Mouse (Mus musculus) forebrain, embryonic 16.5 days (tissue): Measurements from ENCODE around the gene Acrbp. TPM values are rescaled to one million over a fixed set of nuclear protein-coding genes. Genes with fewer than 3 reads are reported as not detected.

ENCODE experiments used
- ATAC-seq: fragments of 200-750 bp; cut with Nextera tagmentation; 2 replicates; pipeline ENCODE4 v1.8.0; 2017; ENCODE audit warnings: mild to moderate bottlenecking, moderate library complexity
- H3K27ac ChIP-seq: fragments of 300-500 bp; sonication (generic); 2 replicates; pipeline ENCODE4 v1.5.1; 2014; ENCODE audit warnings: low read length, control low read depth
- H3K27me3 ChIP-seq: fragments of 300-500 bp; sonication (generic); replicated peaks from 2 replicates; pipeline ENCODE4 v1.6.1; 2014; ENCODE audit warnings: low read length; ENCODE audit not compliant: control insufficient read depth, insufficient read depth
- H3K36me3 ChIP-seq: fragments of 300-500 bp; sonication (generic); 2 replicates; pipeline ENCODE4 v1.6.1; 2014; ENCODE audit not compliant: control insufficient read depth, insufficient read depth
- H3K4me1 ChIP-seq: fragments of 300-500 bp; sonication (generic); replicated peaks from 2 replicates; pipeline ENCODE4 v1.6.1; 2014; ENCODE audit warnings: low read length; ENCODE audit not compliant: control insufficient read depth, insufficient read depth
- H3K4me2 ChIP-seq: fragments of 300-500 bp; sonication (generic); 2 replicates; pipeline ENCODE4 v1.6.1; 2014; ENCODE audit warnings: mild to moderate bottlenecking, low read length, control low read depth
- H3K4me3 ChIP-seq: fragments of 300-500 bp; sonication (generic); replicated peaks from 2 replicates; pipeline ENCODE4 v1.5.1; 2014; ENCODE audit warnings: mild to moderate bottlenecking, low read length, control low read depth
- H3K9ac ChIP-seq: fragments of 300-500 bp; sonication (generic); replicated peaks from 2 replicates; pipeline ENCODE4 v1.6.1; 2014; ENCODE audit warnings: low read depth, low read length, control low read depth
- H3K9me3 ChIP-seq: fragments of 300-500 bp; sonication (generic); 2 replicates; pipeline ENCODE4 v1.6.1; 2016; ENCODE audit warnings: low read length; ENCODE audit not compliant: control insufficient read depth
- WGBS: fragments of 180-500 bp; shearing (Covaris S2); extraction: QIAGEN DNeasy Blood & Tissue Kit; methylation state at CpG from one replicate; pipeline ENCODE4 v1.1.7; 2014; 5-methylcytosine and 5-hydroxymethylcytosine counted together
- polyA plus RNA-seq: library from polyadenylated mRNA; unstranded; fragments of >200 nt; fragmentation: Nextera tagmentation; extraction: Ambion mirVana; gene quantifications from 2 replicates; pipeline ENCODE4 v1.2.1, GENCODE M21; 2015

Acrbp gene
- polyA plus RNA-seq, 1 experiment from 2014 or later, result 31.6 TPM

DNA sequence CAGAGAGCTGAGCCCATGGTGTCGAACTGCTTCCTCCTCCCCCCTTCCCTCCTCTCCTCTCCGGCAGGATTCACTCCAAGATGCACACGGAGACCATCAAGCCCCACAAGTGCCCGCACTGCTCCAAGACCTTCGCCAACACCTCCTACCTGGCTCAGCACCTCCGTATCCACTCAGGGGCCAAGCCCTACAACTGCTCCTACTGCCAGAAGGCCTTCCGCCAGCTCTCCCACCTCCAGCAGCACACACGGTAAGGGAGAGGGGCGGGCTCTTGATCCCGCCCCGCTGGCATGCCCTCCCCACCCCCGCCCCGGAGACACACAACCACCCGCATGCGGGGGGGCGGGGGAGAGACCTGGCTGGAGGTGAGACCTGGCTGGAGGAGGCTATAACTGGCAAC is 17.9 kb upstream of the Acrbp start:
- no peak overlapping the region for H3K4me3 ChIP-seq

GRCm38 (mm10) chr6:125038666-125039065 is 10.8 kb upstream of the Acrbp start:
- peaks cover 13% of the 10 kb centered on the region for H3K36me3 ChIP-seq
- H3K4me2 ChIP-seq, result peak overlapping the region; percentile 51
- no peak for ATAC-seq
- H3K4me3 ChIP-seq, result no peak overlapping the region; the same call in 1 of the 2 replicates
- H3K4me1 ChIP-seq, result peaks cover 11% of the 10 kb centered on the region
- H3K27ac ChIP-seq, result no peak overlapping the region
- no peak overlapping the region for H3K9ac ChIP-seq
- H3K9me3 ChIP-seq, result no peaks in the 10 kb centered on the region
- H3K27me3 ChIP-seq, result no peaks in the 10 kb centered on the region
- 94% methylated on average over 4 of the region's 4 CpGs for WGBS

More for the DNA sequence above, 17.9 kb upstream of the Acrbp start:
- H3K27me3 ChIP-seq, result no peaks in the 10 kb centered on the region
- peaks cover 36% of the 10 kb centered on the region for H3K36me3 ChIP-seq
- H3K9ac ChIP-seq, result no peak overlapping the region
- no peak overlapping the region for H3K27ac ChIP-seq
- H3K4me2 ChIP-seq, result no peak overlapping the region
- 91% methylated on average over 16 of the region's 16 CpGs for WGBS
- no peaks in the 10 kb centered on the region for H3K9me3 ChIP-seq
- no peak for ATAC-seq
- H3K4me1 ChIP-seq, result no peaks in the 10 kb centered on the region

DNA sequence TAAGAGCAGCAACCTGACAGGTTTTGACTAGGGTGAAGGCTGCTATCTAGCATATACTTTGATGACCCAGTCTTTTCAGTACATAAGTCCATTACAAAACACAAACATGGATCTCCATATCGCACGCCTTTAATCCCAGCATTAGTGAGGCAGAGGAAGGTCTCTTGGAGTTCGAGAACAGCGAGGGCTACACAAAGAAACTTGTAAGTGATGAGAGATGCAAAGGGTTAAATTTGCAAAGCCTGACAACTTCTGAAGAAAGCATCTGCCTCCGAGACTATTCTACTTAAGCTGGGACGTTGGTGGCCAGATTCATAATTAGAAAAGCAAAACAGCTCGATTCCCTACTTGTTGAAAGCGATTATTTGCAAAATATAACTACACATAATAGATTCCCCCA is 10.4 kb upstream of the Acrbp start:
- Histone ChIP-seq H3K4me2 (peak overlapping the region; percentile 51), H3K27me3 (no peaks in the 10 kb centered on the region), H3K36me3 (peaks cover 10% of the 10 kb centered on the region), H3K27ac (peak overlapping the region; percentile 34; the same call in 1 of the 2 replicates), H3K4me1 (peaks cover 11% of the 10 kb centered on the region), H3K9me3 (no peaks in the 10 kb centered on the region), H3K4me3 (peak overlapping the region; percentile 76), H3K9ac (0 out of 2 replicates have a peak overlapping the region, but pooled peaks have one; percentile 1)
- 5% methylated on average over 8 of the region's 8 CpGs for WGBS
- ATAC-seq, result peak; percentile 24

DNA sequence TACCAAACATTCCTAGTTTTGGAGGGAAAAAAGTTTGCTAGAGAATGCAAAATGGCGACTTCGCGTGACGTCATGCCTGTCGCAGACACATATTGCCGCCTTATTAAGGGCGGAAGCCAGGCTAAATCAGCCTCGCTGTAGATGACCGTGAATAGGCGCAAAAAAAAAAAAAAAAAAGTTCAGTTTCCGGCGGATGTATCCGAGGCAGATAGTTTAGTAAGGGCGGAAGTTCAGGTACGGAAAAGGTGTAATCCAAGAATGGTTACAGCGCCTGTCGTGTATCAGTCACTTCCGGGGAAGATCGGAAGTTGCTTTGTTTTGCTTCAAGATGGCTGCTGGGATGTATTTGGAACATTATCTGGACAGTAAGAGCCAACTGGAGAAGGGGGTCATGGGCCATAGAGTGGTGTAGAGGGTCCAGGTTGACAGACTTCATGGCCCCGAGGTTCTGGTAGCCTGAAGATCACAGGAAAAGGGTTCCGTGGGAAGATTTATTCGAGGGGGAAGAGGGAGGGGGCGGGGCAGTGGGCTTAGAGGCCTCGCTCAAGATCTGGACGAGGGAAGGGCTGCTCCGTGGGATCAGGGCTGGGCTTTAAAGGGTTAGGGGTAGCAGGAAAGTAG is 9.8 kb upstream of the Acrbp start, which contains the start of gene Ing4:
Gene Ing4 (plus strand): TSS at position 228 of the 621 bp plus-strand sequence.
- H3K4me1 ChIP-seq, result peaks cover 11% of the 10 kb centered on the region
- under 1% methylated on average over 26 of the region's 26 CpGs for WGBS
- H3K36me3 ChIP-seq, result peaks cover 13% of the 10 kb centered on the region
- H3K9me3 ChIP-seq, result no peaks in the 10 kb centered on the region
- peak; percentile 96 for ATAC-seq
- H3K27ac ChIP-seq, result peak within 1 kb of the TSS; percentile 71
- peak within 1 kb of the TSS; percentile 76 for H3K4me3 ChIP-seq
- H3K9ac ChIP-seq, result peak within 1 kb of the TSS; percentile 72
- peak within 1 kb of the TSS; percentile 94 for H3K4me2 ChIP-seq
- H3K27me3 ChIP-seq, result no peaks in the 10 kb centered on the region

- no peaks in the 10 kb centered on the region for H3K27me3 ChIP-seq
- H3K27ac ChIP-seq, result peak overlapping the region; percentile 71
- no peaks in the 10 kb centered on the region for H3K9me3 ChIP-seq
- peak overlapping the region; percentile 72 for H3K9ac ChIP-seq
- H3K36me3 ChIP-seq, result peaks cover 14% of the 10 kb centered on the region
- WGBS, result 17% methylated on average over 7 of the region's 7 CpGs
- ATAC-seq, result no peak
- H3K4me1 ChIP-seq, result peaks cover 11% of the 10 kb centered on the region
- peak overlapping the region; percentile 94 for H3K4me2 ChIP-seq
- H3K4me3 ChIP-seq, result peak overlapping the region; percentile 76
These were observed 9.3 kb upstream of the Acrbp start for GRCm38 (mm10) chr6:125040221-125040620.

- 93% methylated on average over 7 of the region's 7 CpGs for WGBS
- H3K4me3 ChIP-seq, result no peak overlapping the region
- no peak for ATAC-seq
These were observed 8.4 kb upstream of the Acrbp start for GRCm38 (mm10) chr6:125041047-125041446.

DNA sequence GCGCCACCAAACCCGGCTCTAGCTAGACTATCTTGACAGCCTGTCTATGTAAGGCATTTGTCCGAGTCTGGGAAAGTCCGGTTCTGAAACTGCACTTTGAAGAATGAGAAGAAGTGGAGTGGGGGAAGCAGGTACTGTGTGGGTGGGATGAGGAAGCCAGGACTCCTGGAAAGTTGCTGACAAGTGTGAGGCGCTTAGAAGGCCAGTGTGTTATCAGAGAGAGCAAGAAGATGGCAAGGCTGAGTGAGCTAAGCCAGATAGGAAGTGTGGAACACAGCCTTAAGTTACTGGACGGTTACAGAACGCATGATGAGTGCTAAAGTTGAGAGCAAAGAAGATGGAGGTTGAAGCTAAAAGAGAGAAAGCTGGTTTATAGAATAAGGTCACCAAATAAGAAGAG is 7.4 kb upstream of the Acrbp start:
- WGBS, result 92% methylated on average over 7 of the region's 7 CpGs
- Histone ChIP-seq H3K36me3 (0 out of 2 replicates have a peak, but pooled peaks cover 11% of the 10 kb centered on the region), H3K9ac (no peak overlapping the region), H3K4me3 (no peak overlapping the region), H3K4me1 (peaks cover 14% of the 10 kb centered on the region), H3K27me3 (no peaks in the 10 kb centered on the region), H3K27ac (no peak overlapping the region), H3K4me2 (no peak overlapping the region), H3K9me3 (no peaks in the 10 kb centered on the region)
- ATAC-seq, result no peak

More at GRCm38 (mm10) chr6:125041047-125041446, 8.4 kb upstream of the Acrbp start:
- Histone ChIP-seq H3K9ac (no peak overlapping the region), H3K4me1 (peaks cover 11% of the 10 kb centered on the region), H3K27me3 (no peaks in the 10 kb centered on the region), H3K9me3 (no peaks in the 10 kb centered on the region), H3K36me3 (peaks cover 12% of the 10 kb centered on the region; the same call in 1 of the 2 replicates), H3K4me2 (no peak overlapping the region), H3K27ac (no peak overlapping the region)

DNA sequence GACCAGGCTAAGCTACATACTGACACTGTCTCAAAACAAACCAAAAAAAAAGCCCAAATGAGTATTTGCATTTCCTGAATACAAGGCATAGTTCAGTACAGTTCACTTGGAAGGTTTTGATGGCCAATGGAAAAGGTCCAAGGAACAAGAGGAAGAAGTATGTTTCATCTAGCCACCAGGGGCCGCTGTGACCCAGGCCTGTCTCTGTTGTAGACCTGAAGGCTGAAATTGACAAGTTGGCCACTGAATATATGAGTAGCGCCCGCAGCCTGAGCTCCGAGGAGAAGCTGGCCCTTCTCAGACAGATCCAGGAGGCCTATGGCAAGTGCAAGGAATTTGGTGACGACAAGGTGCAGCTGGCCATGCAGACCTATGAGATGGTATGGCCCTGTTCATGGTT is 2.8 kb upstream of the Acrbp start:
- Histone ChIP-seq H3K27ac (no peak overlapping the region), H3K36me3 (peaks cover 36% of the 10 kb centered on the region), H3K4me2 (no peak overlapping the region), H3K9me3 (no peaks in the 10 kb centered on the region), H3K9ac (no peak overlapping the region), H3K4me1 (0 out of 2 replicates have a peak, but pooled peaks cover 3% of the 10 kb centered on the region), H3K4me3 (no peak overlapping the region), H3K27me3 (no peaks in the 10 kb centered on the region)
- peak; percentile 59 for ATAC-seq
- WGBS, result 33% methylated on average over 5 of the region's 5 CpGs

- H3K9ac ChIP-seq, result no peak overlapping the region
- H3K36me3 ChIP-seq, result peaks cover 38% of the 10 kb centered on the region
- WGBS, result 70% methylated on average over 5 of the region's 5 CpGs
- H3K9me3 ChIP-seq, result no peaks in the 10 kb centered on the region
- ATAC-seq, result no peak
- no peak overlapping the region for H3K4me3 ChIP-seq
- H3K27ac ChIP-seq, result no peak overlapping the region
- H3K4me1 ChIP-seq, result 0 out of 2 replicates have a peak, but pooled peaks cover 3% of the 10 kb centered on the region
- H3K27me3 ChIP-seq, result no peaks in the 10 kb centered on the region
- no peak overlapping the region for H3K4me2 ChIP-seq
These were observed 1.7 kb downstream of the Acrbp start for GRCm38 (mm10) chr6:125051237-125051636.
